Mouse (Mus musculus) forebrain, embryonic 12.5 days (tissue): ENCODE measurements at regions not wholly inside any gene's neighbourhood (a gene's known extent, or its start where the extent isn't known, plus 50 kb on each side); places are given as distances from the start of the nearest gene placed in this dataset.

ENCODE experiments used
- ATAC-seq: fragments of 200-750 bp; cut with Nextera tagmentation; 2 replicates; pipeline ENCODE4 v1.8.0; 2017; ENCODE audit warnings: moderate TSS enrichment; ENCODE audit not compliant: low FRiP score
- H3K27ac ChIP-seq: fragments of 300-500 bp; sonication (generic); 2 replicates; pipeline ENCODE4 v1.5.1; 2016; ENCODE audit warnings: mild to moderate bottlenecking
- H3K27me3 ChIP-seq: fragments of 300-500 bp; sonication (generic); 2 replicates; pipeline ENCODE4 v1.6.1; 2016; ENCODE audit warnings: mild to moderate bottlenecking
- H3K36me3 ChIP-seq: fragments of 300-500 bp; sonication (generic); replicated peaks from 2 replicates; pipeline ENCODE4 v1.6.1; 2016; ENCODE audit warnings: mild to moderate bottlenecking
- H3K4me1 ChIP-seq: fragments of 300-500 bp; sonication (generic); 2 replicates; pipeline ENCODE4 v1.6.1; 2016
- H3K4me2 ChIP-seq: fragments of 300-500 bp; sonication (generic); 2 replicates; pipeline ENCODE4 v1.6.1; 2016; ENCODE audit warnings: mild to moderate bottlenecking, moderate library complexity
- H3K4me3 ChIP-seq: fragments of 300-500 bp; sonication (generic); replicated peaks from 2 replicates; pipeline ENCODE4 v1.5.1; 2016; ENCODE audit warnings: mild to moderate bottlenecking
- H3K9ac ChIP-seq: fragments of 300-500 bp; sonication (generic); 2 replicates; pipeline ENCODE4 v1.6.1; 2016; ENCODE audit warnings: mild to moderate bottlenecking
- H3K9me3 ChIP-seq: fragments of 300-500 bp; sonication (generic); 2 replicates; pipeline ENCODE4 v1.6.1; 2016
- WGBS: fragments of 180-500 bp; shearing (Covaris S2); methylation state at CpG from one replicate; pipeline ENCODE4 v1.1.7; 2016; 5-methylcytosine and 5-hydroxymethylcytosine counted together

DNA sequence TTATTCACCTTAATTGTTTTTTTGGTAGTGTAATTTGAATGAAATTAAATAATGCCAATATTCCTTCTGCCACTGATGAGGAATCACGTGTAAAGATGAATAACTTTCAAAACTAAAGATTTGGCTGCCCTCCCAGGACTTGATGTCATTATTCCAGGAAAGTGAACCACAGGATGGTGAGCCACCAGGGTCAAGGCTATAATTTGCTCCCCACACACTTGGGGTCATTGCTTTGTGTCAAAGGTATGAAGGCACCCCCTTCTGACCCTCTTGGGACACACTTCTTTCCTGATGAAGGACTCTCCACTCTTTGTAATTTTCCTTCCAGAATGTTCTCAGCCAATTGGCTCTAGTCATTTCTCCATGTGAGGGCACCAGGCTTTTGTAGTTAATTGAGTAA is 313.4 kb downstream of the Gm11011 start:
- ATAC-seq, result no peak
- peaks cover 20% of the 10 kb centered on the region for H3K4me1 ChIP-seq
- H3K27me3 ChIP-seq, result peaks cover 6% of the 10 kb centered on the region; the same call in 1 of the 2 replicates
- H3K9me3 ChIP-seq, result no peaks in the 10 kb centered on the region
- H3K4me2 ChIP-seq, result no peak overlapping the region
- H3K4me3 ChIP-seq, result no peak overlapping the region
- no peaks in the 10 kb centered on the region for H3K36me3 ChIP-seq
- WGBS, result 65% methylated on average over 1 of the region's 1 CpGs
- no peak overlapping the region for H3K27ac ChIP-seq
- H3K9ac ChIP-seq, result no peak overlapping the region

GRCm38 (mm10) chr2:169272622-169273021 is 314.9 kb downstream of the Gm11011 start:
- Histone ChIP-seq H3K9me3 (no peaks in the 10 kb centered on the region), H3K27me3 (peaks cover 6% of the 10 kb centered on the region; the same call in 1 of the 2 replicates), H3K4me3 (no peak overlapping the region), H3K4me2 (no peak overlapping the region), H3K36me3 (no peaks in the 10 kb centered on the region), H3K27ac (peak overlapping the region; percentile 42; the same call in 1 of the 2 replicates), H3K4me1 (peaks cover 20% of the 10 kb centered on the region), H3K9ac (no peak overlapping the region)
- ATAC-seq, result peak; percentile 53; the same call in 1 of the 2 replicates
- 6% methylated on average over 6 of the region's 6 CpGs for WGBS

DNA sequence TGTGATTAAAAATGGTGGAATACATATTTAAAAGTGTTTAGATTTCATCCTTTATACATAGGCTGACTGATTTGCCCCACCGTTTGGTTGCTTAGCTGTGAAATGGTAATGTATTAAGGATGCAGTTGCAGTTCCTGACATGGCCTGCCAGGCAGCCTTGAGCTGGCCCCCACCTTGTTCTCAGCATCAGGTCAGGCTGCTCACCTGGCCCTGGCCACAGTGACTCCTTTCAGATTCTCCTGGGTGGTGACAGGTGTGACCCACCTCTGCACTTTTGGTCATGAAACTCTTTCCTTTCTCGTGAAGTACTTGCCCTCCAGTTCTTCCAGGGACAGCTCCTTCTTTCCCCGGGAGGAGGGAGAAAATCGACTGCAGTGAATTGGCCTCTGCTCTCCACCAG is 315.5 kb downstream of the Gm11011 start:
- Histone ChIP-seq H3K4me1 (peaks cover 20% of the 10 kb centered on the region), H3K9me3 (no peaks in the 10 kb centered on the region), H3K27me3 (peaks cover 6% of the 10 kb centered on the region; the same call in 1 of the 2 replicates), H3K4me2 (no peak overlapping the region), H3K9ac (no peak overlapping the region), H3K4me3 (no peak overlapping the region), H3K27ac (peak overlapping the region; percentile 42; the same call in 1 of the 2 replicates), H3K36me3 (no peaks in the 10 kb centered on the region)
- WGBS, result 28% methylated on average over 4 of the region's 4 CpGs
- ATAC-seq, result 0 out of 2 replicates have a peak, but pooled peaks have one; percentile 25

DNA sequence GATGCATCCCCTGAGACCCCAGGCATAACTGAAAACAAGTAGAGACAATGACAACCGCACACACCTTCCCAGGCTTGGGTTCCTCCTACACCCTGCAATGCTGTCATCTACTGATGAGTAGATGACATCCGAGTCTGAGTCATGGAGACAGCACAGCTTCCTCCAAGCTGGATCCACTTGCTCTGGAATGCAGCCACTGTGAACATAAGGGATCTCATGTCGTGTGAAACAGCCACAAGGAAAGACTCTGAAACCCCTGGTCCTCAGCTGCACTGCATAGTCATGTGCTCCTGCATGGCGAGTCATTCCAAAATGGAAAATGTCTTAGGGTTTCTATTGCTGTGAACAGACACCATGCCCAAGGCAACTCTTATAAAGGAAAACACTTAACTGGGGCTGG is 305.2 kb upstream of the Zfp64 start:
- WGBS, result 86% methylated on average over 4 of the region's 4 CpGs
- H3K4me2 ChIP-seq, result no peak overlapping the region

DNA sequence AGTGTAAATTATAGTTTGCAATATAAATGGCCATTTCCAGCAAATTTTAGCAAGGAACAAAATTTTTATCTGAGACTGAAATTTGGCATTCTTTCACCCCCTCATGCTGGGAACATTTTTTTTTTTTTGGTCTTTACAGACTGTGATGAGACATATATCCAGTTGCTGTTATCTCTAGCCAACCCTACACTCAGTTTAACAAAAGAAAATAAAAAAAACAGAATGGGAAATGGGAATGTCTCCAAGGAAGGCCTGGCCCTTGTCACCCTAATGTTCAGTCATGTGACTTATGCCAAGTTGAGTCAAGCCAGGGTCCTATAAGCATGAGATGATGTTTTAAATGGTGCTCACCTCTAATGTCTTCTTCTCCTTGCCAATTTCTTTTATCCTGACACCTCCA is 289.2 kb upstream of the Zfp64 start:
- Histone ChIP-seq H3K4me3 (no peak overlapping the region), H3K4me1 (no peaks in the 10 kb centered on the region), H3K4me2 (no peak overlapping the region), H3K27me3 (no peaks in the 10 kb centered on the region), H3K27ac (no peak overlapping the region), H3K9ac (no peak overlapping the region), H3K9me3 (no peaks in the 10 kb centered on the region), H3K36me3 (no peaks in the 10 kb centered on the region)
- no peak for ATAC-seq

More for the DNA sequence above, 305.2 kb upstream of the Zfp64 start:
- H3K9ac ChIP-seq, result no peak overlapping the region
- no peak overlapping the region for H3K27ac ChIP-seq
- H3K27me3 ChIP-seq, result no peaks in the 10 kb centered on the region
- H3K9me3 ChIP-seq, result no peaks in the 10 kb centered on the region
- no peak overlapping the region for H3K4me3 ChIP-seq
- no peaks in the 10 kb centered on the region for H3K36me3 ChIP-seq
- H3K4me1 ChIP-seq, result no peaks in the 10 kb centered on the region
- ATAC-seq, result no peak

DNA sequence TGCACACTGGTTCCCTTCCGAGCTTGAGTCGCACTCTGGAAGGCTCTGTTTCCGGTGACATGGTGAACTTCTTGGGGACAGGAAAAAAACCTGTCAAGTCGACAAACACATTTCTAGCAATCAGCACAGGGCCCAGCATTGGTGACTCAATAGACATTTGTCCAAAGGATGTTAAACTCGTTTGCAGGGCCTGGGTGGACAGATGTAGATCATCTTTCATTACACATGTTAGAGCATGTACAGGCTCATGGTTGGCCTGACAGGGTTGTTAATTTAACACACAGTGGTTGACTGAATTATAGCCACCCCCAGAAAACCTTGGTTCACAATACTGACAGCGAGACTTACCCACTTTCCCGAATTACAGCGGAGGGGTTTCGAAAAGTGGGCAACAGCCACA is 288.6 kb upstream of the Zfp64 start:
- no peak for ATAC-seq
- WGBS, result 88% methylated on average over 9 of the region's 9 CpGs

GRCm38 (mm10) chr2:169237856-169238255 is 282.5 kb upstream of the Zfp64 start:
- no peaks in the 10 kb centered on the region for H3K27me3 ChIP-seq
- H3K4me1 ChIP-seq, result no peaks in the 10 kb centered on the region
- H3K4me3 ChIP-seq, result no peak overlapping the region
- H3K9ac ChIP-seq, result no peak overlapping the region
- H3K27ac ChIP-seq, result no peak overlapping the region
- no peaks in the 10 kb centered on the region for H3K9me3 ChIP-seq
- no peaks in the 10 kb centered on the region for H3K36me3 ChIP-seq
- ATAC-seq, result no peak
- WGBS, result 86% methylated on average over 4 of the region's 4 CpGs
- H3K4me2 ChIP-seq, result no peak overlapping the region

More for the DNA sequence above, 288.6 kb upstream of the Zfp64 start:
- Histone ChIP-seq H3K4me3 (no peak overlapping the region), H3K27ac (no peak overlapping the region), H3K36me3 (no peaks in the 10 kb centered on the region), H3K4me2 (no peak overlapping the region), H3K4me1 (no peaks in the 10 kb centered on the region), H3K9me3 (no peaks in the 10 kb centered on the region), H3K9ac (no peak overlapping the region), H3K27me3 (no peaks in the 10 kb centered on the region)

DNA sequence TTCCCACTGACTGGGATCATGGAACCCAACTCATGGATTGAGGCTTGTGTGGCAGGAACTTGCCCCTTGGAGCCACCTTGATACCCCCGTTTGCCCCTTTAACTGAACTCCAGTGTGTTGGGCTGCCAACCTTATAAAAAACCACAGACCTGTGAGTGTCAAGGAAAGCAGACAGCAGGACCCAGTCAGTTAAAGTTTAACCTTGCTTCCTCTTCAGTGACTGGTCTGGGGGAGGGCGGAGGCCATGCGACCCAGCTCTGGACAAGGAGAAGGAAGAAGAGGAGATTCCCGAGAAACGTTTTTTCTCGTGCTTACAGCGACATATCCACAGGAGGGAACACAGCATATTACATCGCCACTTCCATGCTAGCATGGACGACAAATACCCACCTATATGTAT is 281.9 kb upstream of the Zfp64 start:
- H3K4me1 ChIP-seq, result no peaks in the 10 kb centered on the region
- H3K9me3 ChIP-seq, result no peaks in the 10 kb centered on the region
- no peak overlapping the region for H3K4me3 ChIP-seq
- no peak overlapping the region for H3K27ac ChIP-seq
- 94% methylated on average over 9 of the region's 9 CpGs for WGBS
- H3K9ac ChIP-seq, result no peak overlapping the region
- H3K4me2 ChIP-seq, result no peak overlapping the region
- no peak for ATAC-seq
- no peaks in the 10 kb centered on the region for H3K27me3 ChIP-seq
- no peaks in the 10 kb centered on the region for H3K36me3 ChIP-seq

DNA sequence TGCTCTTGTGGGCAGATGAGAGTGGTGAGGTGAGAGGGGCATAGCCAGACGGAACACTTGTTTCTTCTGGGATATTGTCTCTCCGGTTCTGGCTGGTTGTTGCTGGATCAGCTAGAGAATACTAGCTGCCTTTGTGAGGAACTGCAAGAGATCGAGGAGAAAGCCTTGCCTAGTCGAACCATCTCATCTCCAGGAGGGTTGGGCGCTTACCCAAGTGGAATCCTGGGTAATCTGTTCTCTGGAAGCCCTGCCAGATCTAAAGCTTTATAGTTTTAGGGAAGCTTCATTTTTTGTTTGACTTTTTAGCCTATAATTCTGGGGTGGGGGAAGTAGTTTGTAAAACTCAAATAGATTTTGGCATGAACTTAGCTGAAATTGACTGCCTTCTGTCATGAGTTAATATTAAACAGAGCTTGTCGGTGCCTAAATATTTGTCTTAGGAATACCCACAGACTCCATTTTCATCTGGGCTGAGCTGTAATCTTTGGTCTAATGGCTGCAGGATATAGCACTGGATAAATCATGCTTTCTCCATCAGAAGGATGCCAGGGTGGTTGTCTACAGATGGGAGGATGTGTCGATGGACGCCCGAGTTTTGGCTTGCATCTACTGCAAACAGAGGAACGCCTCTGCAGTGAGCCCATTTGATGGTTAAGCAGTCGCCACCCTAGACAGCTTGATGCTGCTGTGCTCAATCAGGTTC is 279.1 kb upstream of the Zfp64 start:
- H3K4me1 ChIP-seq, result no peaks in the 10 kb centered on the region
- no peak overlapping the region for H3K4me2 ChIP-seq
- WGBS, result 92% methylated on average over 11 of the region's 11 CpGs
- no peak overlapping the region for H3K27ac ChIP-seq
- no peaks in the 10 kb centered on the region for H3K27me3 ChIP-seq
- no peak overlapping the region for H3K4me3 ChIP-seq
- H3K36me3 ChIP-seq, result no peaks in the 10 kb centered on the region
- no peak for ATAC-seq
- H3K9ac ChIP-seq, result no peak overlapping the region
- no peaks in the 10 kb centered on the region for H3K9me3 ChIP-seq

- WGBS, result 82% methylated on average over 14 of the region's 14 CpGs
- no peak for ATAC-seq
- Histone ChIP-seq H3K27me3 (no peaks in the 10 kb centered on the region), H3K4me2 (no peak overlapping the region), H3K9ac (no peak overlapping the region), H3K36me3 (no peaks in the 10 kb centered on the region), H3K27ac (no peak overlapping the region), H3K9me3 (no peaks in the 10 kb centered on the region), H3K4me1 (no peaks in the 10 kb centered on the region), H3K4me3 (no peak overlapping the region)
Measured at GRCm38 (mm10) chr2:169233151-169234123, 278.1 kb upstream of the Zfp64 start.

DNA sequence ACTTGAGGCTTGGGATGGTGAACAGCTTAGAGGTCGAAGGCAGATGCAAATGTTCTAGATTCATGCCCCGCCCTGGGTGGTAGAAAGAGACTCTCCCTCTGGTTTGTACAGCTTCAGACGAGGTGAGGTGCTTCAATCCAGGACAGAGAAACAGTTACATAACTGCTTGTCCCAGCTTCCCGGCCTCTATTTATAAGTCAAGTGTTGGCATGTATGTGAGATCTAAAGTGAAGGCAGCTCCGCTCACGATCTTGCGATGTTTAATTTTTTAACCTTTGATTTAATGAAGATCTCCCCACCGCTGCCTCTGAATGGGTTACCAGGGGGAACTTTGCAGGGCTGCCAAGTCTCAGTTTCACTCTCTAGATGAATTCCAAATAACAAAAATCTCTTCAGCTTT is 266.9 kb upstream of the Zfp64 start:
- Histone ChIP-seq H3K27ac (no peak overlapping the region), H3K9me3 (no peaks in the 10 kb centered on the region), H3K36me3 (no peaks in the 10 kb centered on the region), H3K4me3 (no peak overlapping the region), H3K9ac (no peak overlapping the region), H3K4me2 (no peak overlapping the region), H3K4me1 (no peaks in the 10 kb centered on the region), H3K27me3 (no peaks in the 10 kb centered on the region)
- 89% methylated on average over 8 of the region's 8 CpGs for WGBS
- ATAC-seq, result no peak

GRCm38 (mm10) chr2:169221141-169221540 is 265.8 kb upstream of the Zfp64 start:
- Histone ChIP-seq H3K36me3 (no peaks in the 10 kb centered on the region), H3K9me3 (no peaks in the 10 kb centered on the region), H3K9ac (no peak overlapping the region), H3K4me2 (no peak overlapping the region), H3K27me3 (no peaks in the 10 kb centered on the region), H3K4me1 (no peaks in the 10 kb centered on the region), H3K27ac (no peak overlapping the region), H3K4me3 (no peak overlapping the region)
- ATAC-seq, result no peak
- whole genome bisulfite sequencing, result 78% methylated on average over 7 of the region's 7 CpGs
